Mouse (Mus musculus): ENCODE results near the gene Adam23.

DNA sequence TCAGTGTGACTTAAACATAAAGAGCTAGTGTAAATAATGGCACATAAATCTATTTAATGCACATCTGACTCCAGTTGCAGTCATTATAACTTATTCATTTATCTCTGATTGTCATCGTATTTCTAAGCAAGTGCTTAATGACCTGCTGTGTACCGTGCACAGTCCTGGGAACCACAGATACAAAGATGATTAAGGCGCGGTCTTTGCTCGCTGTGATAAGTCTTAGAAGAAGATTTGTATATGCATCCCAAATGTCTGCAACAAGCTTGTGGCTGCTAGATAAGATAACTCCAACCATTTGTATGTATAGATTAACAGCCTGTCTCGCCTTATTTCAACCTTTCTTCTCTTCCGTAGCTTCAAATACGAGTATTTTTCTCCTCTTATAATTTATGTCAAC is 27.2 kb upstream of the Adam23 start:
- TF ChIP-seq CTCF (IDR thresholded peaks at IDR 0.05; ENCODE audit: low read depth, low read length) (no peak), POLR2A (IDR thresholded peaks at IDR 0.05; ENCODE audit: borderline replicate concordance, low read depth, low read length) (no peak)
